Mouse (Mus musculus): Measurements from ENCODE around the gene Usp2.

GRCm38 (mm10) chr9:44085276-44085675, 18.5 kb downstream of the Usp2 start:
- no peak for TF ChIP-seq CTCF (conservative IDR thresholded peaks at IDR 0.05; ENCODE audit: low read length)
- no peak for TF ChIP-seq NANOG (IDR thresholded peaks at IDR 0.05; ENCODE audit: borderline replicate concordance, low read length)
